Mouse (Mus musculus): ENCODE results near the gene Drap1. TPM values are rescaled to one million over a fixed set of nuclear protein-coding genes. Genes with fewer than 3 reads are reported as not detected.

Drap1 gene
- polyA plus RNA-seq, 1 experiment from 2014 or later, result 254 TPM

DNA sequence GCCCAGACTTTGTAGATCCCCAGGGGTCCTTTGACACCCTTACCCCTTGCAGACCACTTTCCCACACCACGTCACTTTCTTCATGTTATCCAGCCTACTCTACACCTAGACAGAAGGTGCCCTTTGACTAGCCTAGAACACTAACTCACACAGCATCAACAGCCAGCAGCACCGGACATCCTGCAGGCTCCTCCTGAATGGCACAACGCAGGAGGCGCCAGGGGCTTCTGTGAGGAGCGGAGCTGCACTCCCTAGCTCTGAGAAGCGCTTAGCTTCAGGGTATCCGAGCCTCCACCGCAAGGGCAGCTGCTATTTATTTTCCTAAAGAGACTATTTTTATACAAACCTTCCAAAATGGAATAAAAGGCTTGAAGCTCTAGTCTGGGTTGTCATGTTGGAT, 30.8 kb upstream of the Drap1 start:
- 64% methylated on average over 8 of the region's 8 CpGs for WGBS
- peak overlapping the region; percentile 97 for H3K4me2 ChIP-seq (ENCODE audit: low read depth, low read length)
- peaks cover 25% of the 10 kb centered on the region for H3K4me1 ChIP-seq (ENCODE audit: control insufficient read depth, insufficient read depth, low read length)
- H3K27me3 ChIP-seq (ENCODE audit: control insufficient read depth, insufficient read depth, low read length), result 0 out of 2 replicates have a peak, but pooled peaks cover 2% of the 10 kb centered on the region
- ATAC-seq (ENCODE audit: low read depth), result no peak
- no peaks in the 10 kb centered on the region for H3K36me3 ChIP-seq (ENCODE audit: control insufficient read depth, insufficient read depth, low read length)
- H3K27ac ChIP-seq (ENCODE audit: low read depth, low read length), result no peak overlapping the region
- H3K9me3 ChIP-seq (ENCODE audit: control insufficient read depth, low read length), result no peaks in the 10 kb centered on the region
- H3K9ac ChIP-seq (replicated peaks; ENCODE audit: low read depth, low read length), result no peak overlapping the region
- peak overlapping the region; percentile 84 for H3K4me3 ChIP-seq (ENCODE audit: low read depth, low read length)

DNA sequence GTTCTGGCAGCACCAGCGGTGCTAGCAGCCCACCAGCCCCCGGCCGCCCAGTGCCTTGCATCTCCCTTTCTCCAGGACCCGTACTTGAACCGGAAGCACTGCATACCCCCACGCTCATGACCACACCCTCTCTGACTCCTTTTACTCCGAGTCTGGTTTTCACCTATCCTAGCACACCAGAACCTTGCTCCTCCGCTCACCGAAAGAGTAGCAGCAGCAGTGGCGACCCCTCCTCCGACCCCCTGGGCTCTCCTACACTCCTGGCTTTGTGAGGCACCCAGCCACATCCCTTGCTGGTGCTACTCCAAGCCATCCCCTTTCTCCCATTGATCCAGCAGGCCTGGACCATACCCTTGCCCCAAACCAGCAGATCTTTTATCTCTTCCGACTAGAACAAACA, 30.3 kb upstream of the Drap1 start:
- H3K27me3 ChIP-seq (ENCODE audit: control insufficient read depth, insufficient read depth, low read length), result peaks cover 3% of the 10 kb centered on the region; the same call in 1 of the 2 replicates
- H3K27ac ChIP-seq (ENCODE audit: low read depth, low read length), result no peak overlapping the region
- H3K9me3 ChIP-seq (ENCODE audit: control insufficient read depth, low read length), result no peaks in the 10 kb centered on the region
- H3K9ac ChIP-seq (replicated peaks; ENCODE audit: low read depth, low read length), result no peak overlapping the region
- H3K4me3 ChIP-seq (ENCODE audit: low read depth, low read length), result no peak overlapping the region
- H3K36me3 ChIP-seq (ENCODE audit: control insufficient read depth, insufficient read depth, low read length), result no peaks in the 10 kb centered on the region
- H3K4me1 ChIP-seq (ENCODE audit: control insufficient read depth, insufficient read depth, low read length), result peaks cover 24% of the 10 kb centered on the region
- H3K4me2 ChIP-seq (ENCODE audit: low read depth, low read length), result peak overlapping the region; percentile 97; the same call in 1 of the 2 replicates
- no peak for ATAC-seq (ENCODE audit: low read depth)
- WGBS, result 81% methylated on average over 12 of the region's 12 CpGs

DNA sequence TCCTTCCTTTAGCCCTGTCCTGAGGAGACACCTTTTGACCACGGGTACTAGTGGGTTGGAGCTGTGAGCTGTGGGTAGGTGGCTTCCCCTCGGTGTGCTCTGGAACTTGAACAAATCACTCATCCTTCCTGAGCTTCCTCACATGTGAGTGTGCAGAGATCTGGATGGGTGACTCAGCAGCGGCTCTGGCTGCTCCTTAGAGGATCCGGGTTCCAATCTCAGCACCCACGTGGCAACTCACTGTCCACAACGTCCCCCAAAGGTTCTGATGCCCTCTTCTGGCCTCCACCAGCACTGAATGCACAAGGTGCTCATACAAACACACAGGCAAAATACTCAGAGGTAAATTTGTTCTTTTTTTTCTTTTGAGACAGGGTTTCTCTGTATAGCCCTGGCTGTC, 27.0 kb upstream of the Drap1 start:
- no peak overlapping the region for H3K4me2 ChIP-seq (ENCODE audit: low read depth, low read length)
- no peaks in the 10 kb centered on the region for H3K36me3 ChIP-seq (ENCODE audit: control insufficient read depth, insufficient read depth, low read length)
- H3K27me3 ChIP-seq (ENCODE audit: control insufficient read depth, insufficient read depth, low read length), result peaks cover 36% of the 10 kb centered on the region
- peaks cover 26% of the 10 kb centered on the region for H3K4me1 ChIP-seq (ENCODE audit: control insufficient read depth, insufficient read depth, low read length)
- H3K9ac ChIP-seq (replicated peaks; ENCODE audit: low read depth, low read length), result no peak overlapping the region
- no peak overlapping the region for H3K4me3 ChIP-seq (ENCODE audit: low read depth, low read length)
- no peaks in the 10 kb centered on the region for H3K9me3 ChIP-seq (ENCODE audit: control insufficient read depth, low read length)
- no peak for ATAC-seq (ENCODE audit: low read depth)
- WGBS, result 73% methylated on average over 6 of the region's 6 CpGs
- H3K27ac ChIP-seq (ENCODE audit: low read depth, low read length), result no peak overlapping the region

DNA sequence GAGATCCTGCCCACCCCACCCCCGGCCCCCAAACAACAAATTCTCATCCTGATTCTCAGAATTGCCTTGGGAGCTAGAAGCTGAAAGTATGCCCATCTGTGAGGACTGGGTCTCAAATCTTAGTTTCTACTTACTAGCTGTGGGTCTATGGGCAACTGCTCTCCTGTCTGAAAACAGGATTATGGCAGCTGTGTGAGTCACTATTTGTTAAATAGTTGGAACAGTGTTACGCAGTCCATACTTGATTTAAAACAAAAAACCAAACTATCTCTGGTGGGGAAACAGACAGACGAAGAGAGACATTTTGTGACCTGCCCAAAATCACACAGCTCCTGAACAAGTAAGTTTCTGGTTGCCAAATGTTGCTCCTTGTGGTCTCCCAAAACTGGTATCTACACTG, 24.9 kb upstream of the Drap1 start:
- Histone ChIP-seq H3K9ac (replicated peaks; ENCODE audit: low read depth, low read length) (no peak overlapping the region), H3K27ac (ENCODE audit: low read depth, low read length) (no peak overlapping the region), H3K9me3 (ENCODE audit: control insufficient read depth, low read length) (no peaks in the 10 kb centered on the region), H3K4me1 (ENCODE audit: control insufficient read depth, insufficient read depth, low read length) (peaks cover 10% of the 10 kb centered on the region; the same call in 1 of the 2 replicates), H3K36me3 (ENCODE audit: control insufficient read depth, insufficient read depth, low read length) (no peaks in the 10 kb centered on the region), H3K27me3 (ENCODE audit: control insufficient read depth, insufficient read depth, low read length) (peaks cover 41% of the 10 kb centered on the region), H3K4me2 (ENCODE audit: low read depth, low read length) (no peak overlapping the region), H3K4me3 (ENCODE audit: low read depth, low read length) (no peak overlapping the region)
- WGBS, result 85% methylated on average over 3 of the region's 3 CpGs
- no peak for ATAC-seq (ENCODE audit: low read depth)

DNA sequence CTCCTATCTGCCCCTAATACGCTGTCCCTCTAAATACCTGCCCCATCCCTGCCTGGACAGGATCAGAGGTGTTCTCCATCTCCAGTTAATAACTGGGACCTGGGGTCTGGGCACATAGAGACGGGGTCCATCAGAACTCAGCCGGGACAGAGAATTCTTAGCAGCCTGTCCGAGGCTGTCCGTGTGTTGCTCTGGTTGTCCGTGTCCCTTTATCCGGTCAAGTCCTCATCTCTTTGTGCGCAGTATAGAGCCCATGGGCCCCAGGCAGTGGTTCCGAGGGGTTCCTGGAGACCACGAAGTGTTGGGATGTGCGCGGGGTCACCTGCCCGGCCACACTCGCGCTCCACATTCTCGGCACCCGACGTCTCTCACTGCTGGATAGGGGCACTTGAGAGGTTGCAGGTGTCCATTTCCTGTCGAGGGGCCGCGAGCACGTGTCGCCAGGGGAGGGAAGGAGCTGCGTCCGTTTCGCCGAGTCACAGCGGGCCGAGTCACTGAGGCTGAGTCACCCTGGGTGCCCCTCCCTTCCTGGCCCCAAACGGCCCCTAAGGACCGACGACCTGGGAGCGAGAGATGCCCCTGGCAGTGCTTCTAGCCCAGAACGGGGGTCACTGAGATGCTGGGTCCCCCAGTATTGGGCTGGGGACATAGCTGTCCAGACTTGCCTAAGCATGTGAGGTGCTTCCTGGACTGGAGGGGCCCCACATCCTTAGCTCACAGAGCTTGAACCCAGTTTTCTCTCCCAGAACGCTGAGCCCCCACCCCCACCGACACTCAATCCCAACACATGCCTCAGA, 23.8 kb upstream of the Drap1 start:
- 7% methylated on average over 36 of the region's 36 CpGs for WGBS
- no peaks in the 10 kb centered on the region for H3K9me3 ChIP-seq (ENCODE audit: control insufficient read depth, low read length)
- H3K27ac ChIP-seq (ENCODE audit: low read depth, low read length), result no peak overlapping the region
- no peak overlapping the region for H3K9ac ChIP-seq (replicated peaks; ENCODE audit: low read depth, low read length)
- H3K27me3 ChIP-seq (ENCODE audit: control insufficient read depth, insufficient read depth, low read length), result peaks cover 41% of the 10 kb centered on the region
- peak overlapping the region; percentile 95 for H3K4me2 ChIP-seq (ENCODE audit: low read depth, low read length)
- H3K4me1 ChIP-seq (ENCODE audit: control insufficient read depth, insufficient read depth, low read length), result peaks cover 10% of the 10 kb centered on the region; the same call in 1 of the 2 replicates
- no peak for ATAC-seq (ENCODE audit: low read depth)
- H3K4me3 ChIP-seq (ENCODE audit: low read depth, low read length), result peak overlapping the region; percentile 45
- no peaks in the 10 kb centered on the region for H3K36me3 ChIP-seq (ENCODE audit: control insufficient read depth, insufficient read depth, low read length)

DNA sequence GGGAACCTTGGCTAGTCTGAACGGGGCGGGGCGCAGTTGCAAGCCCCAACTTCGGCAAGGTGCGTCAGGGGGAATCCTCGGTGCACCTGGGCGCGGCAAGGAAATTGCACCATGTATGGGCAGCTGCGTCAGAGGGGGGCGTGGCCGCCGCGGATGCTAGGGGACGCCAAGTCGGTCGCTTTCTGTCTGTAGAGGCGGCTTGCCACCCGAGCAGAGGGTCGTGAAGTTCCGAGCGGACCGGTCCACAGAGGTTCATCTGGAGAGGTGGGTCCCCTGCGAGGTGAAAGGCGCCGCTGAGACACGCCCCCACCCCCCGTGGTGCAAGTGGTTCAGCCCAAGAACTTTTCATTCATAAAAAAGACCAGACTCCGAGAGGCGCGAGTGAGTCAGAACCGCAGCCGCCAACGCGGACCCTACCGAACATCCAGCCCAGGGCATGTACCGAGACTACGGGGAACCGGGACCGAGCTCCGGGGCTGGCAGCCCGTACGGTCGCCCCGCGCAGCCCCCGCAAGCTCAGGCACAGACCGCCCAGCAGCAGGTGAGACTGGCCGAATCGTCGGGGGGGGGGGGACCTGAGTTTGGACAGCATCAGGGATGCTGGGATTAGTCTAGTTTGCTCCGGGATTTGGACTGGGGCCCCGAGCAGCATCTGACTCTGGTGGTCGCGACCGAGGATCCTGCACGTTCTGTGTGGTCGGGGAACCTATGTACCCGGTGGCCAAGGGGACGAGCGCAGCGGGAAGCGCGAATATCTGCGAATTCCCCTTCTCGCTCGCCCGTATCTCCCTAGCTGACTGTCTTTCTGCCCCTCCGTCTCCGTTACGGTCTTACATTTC, 23.0 kb upstream of the Drap1 start, which contains the start of gene Fosl1:
TSS of gene Fosl1 (plus strand) at position 33 of the 839 bp plus-strand sequence.
- peaks cover 41% of the 10 kb centered on the region for H3K27me3 ChIP-seq (ENCODE audit: control insufficient read depth, insufficient read depth, low read length)
- 1% methylated on average over 70 of the region's 70 CpGs for WGBS
- H3K9ac ChIP-seq (replicated peaks; ENCODE audit: low read depth, low read length), result peak within 1 kb of the TSS; percentile 47
- ATAC-seq (ENCODE audit: low read depth), result peak; percentile 75; the same call in 1 of the 2 replicates
- peak within 1 kb of the TSS; percentile 95 for H3K4me2 ChIP-seq (ENCODE audit: low read depth, low read length)
- H3K27ac ChIP-seq (ENCODE audit: low read depth, low read length), result no peak within 1 kb of the TSS
- H3K9me3 ChIP-seq (ENCODE audit: control insufficient read depth, low read length), result no peaks in the 10 kb centered on the region
- no peaks in the 10 kb centered on the region for H3K36me3 ChIP-seq (ENCODE audit: control insufficient read depth, insufficient read depth, low read length)
- H3K4me3 ChIP-seq (ENCODE audit: low read depth, low read length), result peak within 1 kb of the TSS; percentile 45
- H3K4me1 ChIP-seq (ENCODE audit: control insufficient read depth, insufficient read depth, low read length), result peaks cover 10% of the 10 kb centered on the region; the same call in 1 of the 2 replicates

DNA sequence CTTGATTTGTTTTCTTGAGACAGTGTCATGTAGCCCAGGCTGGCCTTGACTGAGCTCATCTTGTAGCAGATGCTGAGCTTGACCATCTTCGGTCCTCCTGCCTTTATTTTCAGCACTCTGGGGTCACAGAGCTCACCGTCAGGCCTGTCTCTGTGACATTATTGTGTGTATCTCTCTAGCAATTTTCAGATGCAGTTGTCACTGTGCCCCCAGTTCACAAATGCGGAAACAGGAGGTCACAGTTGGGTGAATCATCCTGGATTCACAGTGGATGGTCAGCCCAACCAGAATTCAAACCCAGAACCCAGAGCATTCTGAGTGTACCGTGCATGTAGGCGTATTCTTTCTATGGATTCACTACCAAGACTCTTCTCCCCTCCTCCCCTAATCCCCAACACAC, 21.0 kb upstream of the Drap1 start:
- Histone ChIP-seq H3K4me3 (ENCODE audit: low read depth, low read length) (no peak overlapping the region), H3K9me3 (ENCODE audit: control insufficient read depth, low read length) (no peaks in the 10 kb centered on the region), H3K27ac (ENCODE audit: low read depth, low read length) (no peak overlapping the region), H3K27me3 (ENCODE audit: control insufficient read depth, insufficient read depth, low read length) (peaks cover 39% of the 10 kb centered on the region), H3K4me1 (ENCODE audit: control insufficient read depth, insufficient read depth, low read length) (peaks cover 10% of the 10 kb centered on the region; the same call in 1 of the 2 replicates), H3K9ac (replicated peaks; ENCODE audit: low read depth, low read length) (no peak overlapping the region), H3K4me2 (ENCODE audit: low read depth, low read length) (no peak overlapping the region), H3K36me3 (ENCODE audit: control insufficient read depth, insufficient read depth, low read length) (no peaks in the 10 kb centered on the region)
- 92% methylated on average over 5 of the region's 5 CpGs for WGBS
- ATAC-seq (ENCODE audit: low read depth), result no peak

DNA sequence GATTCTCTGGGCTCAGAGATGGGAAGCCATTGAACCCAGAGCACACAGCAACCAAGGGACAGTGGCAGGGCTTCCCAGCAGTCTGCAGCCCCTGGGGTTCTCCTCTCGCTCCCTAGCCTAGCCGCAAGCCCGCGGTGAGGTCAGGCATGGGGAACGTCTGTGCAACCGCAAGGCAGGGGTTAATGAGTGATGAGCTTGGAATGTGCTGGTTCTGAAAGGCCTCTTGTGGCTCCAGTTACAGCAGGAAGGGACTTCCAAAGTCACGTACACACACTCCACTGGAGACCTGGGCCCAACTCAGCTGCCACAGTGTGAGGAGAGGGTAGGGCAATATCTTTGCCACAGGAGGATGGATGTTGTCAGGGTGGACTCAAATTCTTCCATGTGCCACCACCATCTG, 20.2 kb upstream of the Drap1 start:
- no peaks in the 10 kb centered on the region for H3K9me3 ChIP-seq (ENCODE audit: control insufficient read depth, low read length)
- no peaks in the 10 kb centered on the region for H3K36me3 ChIP-seq (ENCODE audit: control insufficient read depth, insufficient read depth, low read length)
- H3K4me2 ChIP-seq (ENCODE audit: low read depth, low read length), result no peak overlapping the region
- peaks cover 10% of the 10 kb centered on the region; the same call in 1 of the 2 replicates for H3K4me1 ChIP-seq (ENCODE audit: control insufficient read depth, insufficient read depth, low read length)
- peaks cover 37% of the 10 kb centered on the region for H3K27me3 ChIP-seq (ENCODE audit: control insufficient read depth, insufficient read depth, low read length)
- H3K27ac ChIP-seq (ENCODE audit: low read depth, low read length), result no peak overlapping the region
- ATAC-seq (ENCODE audit: low read depth), result no peak
- no peak overlapping the region for H3K4me3 ChIP-seq (ENCODE audit: low read depth, low read length)
- no peak overlapping the region for H3K9ac ChIP-seq (replicated peaks; ENCODE audit: low read depth, low read length)
- WGBS, result 38% methylated on average over 7 of the region's 7 CpGs
